Mouse (Mus musculus): ENCODE data around the gene Rcn3. TPM values are rescaled to one million over a fixed set of nuclear protein-coding genes. Genes with fewer than 3 reads are reported as not detected.
A peak's percentile ranks its signal among the peaks of the same experiment; 100 is the strongest.

The Rcn3 gene
- total RNA-seq, 1 experiment: 137 TPM

- Histone ChIP-seq H3K4me1 (ENCODE audit: control insufficient read depth in 2 of 2, insufficient read depth in 2 of 2, low read length in 2 of 2, poor library complexity in 1 of 2) (peaks cover 0 to 19% of the 10 kb centered on the region in 2 experiments; a peak in 2 of 4 replicates), H3K27ac (ENCODE audit: insufficient read depth, low read depth, low read length, poor library complexity, severe bottlenecking) (peak overlapping the region; percentile 25; the same call in 1 of the 2 replicates), H3K36me3 (ENCODE audit: control insufficient read depth, insufficient read depth, low read length, poor library complexity, severe bottlenecking) (peaks cover 60% of the 10 kb centered on the region), H3K9ac (ENCODE audit: insufficient read depth, low read depth, low read length, poor library complexity, severe bottlenecking) (peak overlapping the region; percentile 99; the same call in 1 of the 2 replicates), H3K4me3 (ENCODE audit: insufficient read depth in 1 of 2, low read depth in 1 of 2, low read length in 2 of 2, poor library complexity in 1 of 2, severe bottlenecking in 1 of 2) (peak overlapping the region in 1 of 2 experiments; percentile 98; a peak in 2 of 4 replicates), H3K9me3 (ENCODE audit: control insufficient read depth, insufficient read depth, low read depth, low read length) (no peaks in the 10 kb centered on the region)
- no peak for DNase-seq (ENCODE audit: low read depth, low spot score)
- TF ChIP-seq ZC3H11A (IDR thresholded peaks at IDR 0.05; ENCODE audit: borderline replicate concordance, low read depth, low read length): no peak
- no peak for TF ChIP-seq MAFK (IDR thresholded peaks at IDR 0.05; ENCODE audit: insufficient read depth, low read depth, low read length)
- no peak for TF ChIP-seq HCFC1 (IDR thresholded peaks at IDR 0.05; ENCODE audit: borderline replicate concordance, insufficient read depth, low read length)
- no peak for TF ChIP-seq ZNF384 (IDR thresholded peaks at IDR 0.05; ENCODE audit: low read depth, low read length)
- TF ChIP-seq CHD2 (IDR thresholded peaks at IDR 0.05; ENCODE audit: low read depth, low read length): no peak
- in situ Hi-C loops (cut with MboI; ENCODE audit: low sequenced_read_pairs in 2 of 2, unreplicated experiment in 2 of 2): no loop called here
Measured at GRCm38 (mm10) chr7:45121966-45122365, 29.9 kb upstream of the Rcn3 start.

DNA sequence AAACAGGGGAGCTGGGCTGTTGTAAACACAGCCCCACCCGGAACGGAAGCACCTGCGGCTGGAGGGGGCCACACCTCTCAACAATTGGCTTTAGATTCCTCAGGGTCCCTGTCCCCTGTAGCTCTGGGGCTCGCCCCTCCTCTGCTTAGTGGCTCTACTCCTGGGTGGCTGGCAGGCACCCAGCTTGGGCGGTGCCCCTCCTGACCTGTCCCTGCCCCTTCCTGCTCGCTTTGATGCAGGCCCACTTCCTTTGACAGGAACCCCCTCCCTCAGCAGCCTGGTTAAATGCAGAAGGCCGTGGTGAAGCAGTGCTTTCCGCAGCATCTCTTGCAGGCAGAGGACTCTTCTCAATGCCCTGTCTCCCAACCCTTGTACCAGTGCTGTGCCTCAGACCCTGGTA, 29.4 kb upstream of the Rcn3 start:
- DNase-seq (ENCODE audit: low read depth, low spot score): no peak

GRCm38 (mm10) chr7:45119780-45120709, 28.0 kb upstream of the Rcn3 start:
- H3K36me3 ChIP-seq (ENCODE audit: control insufficient read depth, insufficient read depth, low read length, poor library complexity, severe bottlenecking): peaks cover 42% of the 10 kb centered on the region
- H3K9me3 ChIP-seq (ENCODE audit: control insufficient read depth, insufficient read depth, low read depth, low read length): no peaks in the 10 kb centered on the region
- DNase-seq (ENCODE audit: low read depth, low spot score): no peak
- peaks cover 0 to 19% of the 10 kb centered on the region in 2 experiments; a peak in 2 of 4 replicates for H3K4me1 ChIP-seq (ENCODE audit: control insufficient read depth in 2 of 2, insufficient read depth in 2 of 2, low read length in 2 of 2, poor library complexity in 1 of 2)
- H3K4me3 ChIP-seq (ENCODE audit: insufficient read depth in 1 of 2, low read depth in 1 of 2, low read length in 2 of 2, poor library complexity in 1 of 2, severe bottlenecking in 1 of 2): no peak overlapping the region
- in situ Hi-C loops (cut with MboI; ENCODE audit: low sequenced_read_pairs in 2 of 2, unreplicated experiment in 2 of 2): no loop called here
- TF ChIP-seq HCFC1 (IDR thresholded peaks at IDR 0.05; ENCODE audit: borderline replicate concordance, insufficient read depth, low read length) (no peak), MAFK (IDR thresholded peaks at IDR 0.05; ENCODE audit: insufficient read depth, low read depth, low read length) (no peak), CHD2 (IDR thresholded peaks at IDR 0.05; ENCODE audit: low read depth, low read length) (no peak), ZC3H11A (IDR thresholded peaks at IDR 0.05; ENCODE audit: borderline replicate concordance, low read depth, low read length) (no peak), ZNF384 (IDR thresholded peaks at IDR 0.05; ENCODE audit: low read depth, low read length) (no peak)
- H3K27ac ChIP-seq (ENCODE audit: insufficient read depth, low read depth, low read length, poor library complexity, severe bottlenecking): peak overlapping the region; percentile 48; the same call in 1 of the 2 replicates
- H3K9ac ChIP-seq (ENCODE audit: insufficient read depth, low read depth, low read length, poor library complexity, severe bottlenecking): no peak overlapping the region

More for the DNA sequence above, 29.4 kb upstream of the Rcn3 start:
- Histone ChIP-seq H3K27ac (ENCODE audit: insufficient read depth, low read depth, low read length, poor library complexity, severe bottlenecking) (peak overlapping the region; percentile 25; the same call in 1 of the 2 replicates), H3K9me3 (ENCODE audit: control insufficient read depth, insufficient read depth, low read depth, low read length) (no peaks in the 10 kb centered on the region), H3K9ac (ENCODE audit: insufficient read depth, low read depth, low read length, poor library complexity, severe bottlenecking) (peak overlapping the region; percentile 99; the same call in 1 of the 2 replicates), H3K36me3 (ENCODE audit: control insufficient read depth, insufficient read depth, low read length, poor library complexity, severe bottlenecking) (peaks cover 54% of the 10 kb centered on the region), H3K4me3 (ENCODE audit: insufficient read depth in 1 of 2, low read depth in 1 of 2, low read length in 2 of 2, poor library complexity in 1 of 2, severe bottlenecking in 1 of 2) (peak overlapping the region in 1 of 2 experiments; percentile 98; a peak in 1 of 4 replicates), H3K4me1 (ENCODE audit: control insufficient read depth in 2 of 2, insufficient read depth in 2 of 2, low read length in 2 of 2, poor library complexity in 1 of 2) (peaks cover 0 to 19% of the 10 kb centered on the region in 2 experiments; a peak in 2 of 4 replicates)
- in situ Hi-C loops (cut with MboI; ENCODE audit: low sequenced_read_pairs in 2 of 2, unreplicated experiment in 2 of 2): no loop called here
- TF ChIP-seq MAFK (IDR thresholded peaks at IDR 0.05; ENCODE audit: insufficient read depth, low read depth, low read length) (no peak), HCFC1 (IDR thresholded peaks at IDR 0.05; ENCODE audit: borderline replicate concordance, insufficient read depth, low read length) (no peak), CHD2 (IDR thresholded peaks at IDR 0.05; ENCODE audit: low read depth, low read length) (no peak), ZNF384 (IDR thresholded peaks at IDR 0.05; ENCODE audit: low read depth, low read length) (no peak), ZC3H11A (IDR thresholded peaks at IDR 0.05; ENCODE audit: borderline replicate concordance, low read depth, low read length) (no peak)

DNA sequence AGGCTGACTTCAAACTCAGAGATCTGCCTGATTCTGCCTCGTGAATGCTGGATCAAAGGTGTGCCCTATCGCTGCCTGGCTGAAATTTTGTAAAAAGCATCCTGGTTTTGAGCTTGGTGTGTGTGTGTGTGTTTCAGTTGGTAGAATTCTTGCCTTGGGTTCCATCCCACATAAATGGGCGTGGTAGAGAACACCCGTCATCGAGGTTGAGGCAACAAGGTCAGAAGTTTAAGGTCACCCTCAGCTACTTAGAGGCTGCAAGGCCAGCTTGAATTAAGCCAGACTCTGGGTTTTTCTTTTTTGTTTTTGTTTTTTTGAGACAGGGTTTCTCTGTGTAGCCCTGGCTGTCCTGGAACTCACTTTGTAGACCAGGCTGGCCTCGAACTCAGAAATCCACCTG, 26.3 kb upstream of the Rcn3 start:
- no peak overlapping the region for H3K9ac ChIP-seq (ENCODE audit: insufficient read depth, low read depth, low read length, poor library complexity, severe bottlenecking)
- TF ChIP-seq ZC3H11A (IDR thresholded peaks at IDR 0.05; ENCODE audit: borderline replicate concordance, low read depth, low read length) (no peak), ZNF384 (IDR thresholded peaks at IDR 0.05; ENCODE audit: low read depth, low read length) (peak; percentile 5; the same call in 1 of the 2 replicates), MAFK (IDR thresholded peaks at IDR 0.05; ENCODE audit: insufficient read depth, low read depth, low read length) (no peak)
- in situ Hi-C loops (cut with MboI; ENCODE audit: low sequenced_read_pairs in 2 of 2, unreplicated experiment in 2 of 2): no loop called here

More for the DNA sequence above, 26.3 kb upstream of the Rcn3 start:
- no peak overlapping the region for H3K4me3 ChIP-seq (ENCODE audit: insufficient read depth in 1 of 2, low read depth in 1 of 2, low read length in 2 of 2, poor library complexity in 1 of 2, severe bottlenecking in 1 of 2)
- H3K36me3 ChIP-seq (ENCODE audit: control insufficient read depth, insufficient read depth, low read length, poor library complexity, severe bottlenecking): peaks cover 37% of the 10 kb centered on the region
- no peak overlapping the region for H3K27ac ChIP-seq (ENCODE audit: insufficient read depth, low read depth, low read length, poor library complexity, severe bottlenecking)
- no peak for DNase-seq (ENCODE audit: low read depth, low spot score)
- H3K4me1 ChIP-seq (ENCODE audit: control insufficient read depth in 2 of 2, insufficient read depth in 2 of 2, low read length in 2 of 2, poor library complexity in 1 of 2): peaks cover 0 to 22% of the 10 kb centered on the region in 2 experiments; a peak in 2 of 4 replicates
- H3K9me3 ChIP-seq (ENCODE audit: control insufficient read depth, insufficient read depth, low read depth, low read length): no peaks in the 10 kb centered on the region
